Mouse (Mus musculus): ENCODE data around the gene U2surp. TPM values are rescaled to one million over a fixed set of nuclear protein-coding genes. Genes with fewer than 3 reads are reported as not detected.

The U2surp gene
- 63.7 and 66.6 TPM in 2 replicates for polyA plus RNA-seq (2021; fragmentation: Nextera tagmentation)
- long read RNA-seq, experiment 1, transcript U2surp-209 (28 exons, 3,111 nt), result major isoform, 9 of 92 reads
- long read RNA-seq, experiment 1, partial matches to known transcripts, result 59 of 92 reads
- long read RNA-seq, experiment 1, other reads (novel, unspliced or antisense), result 23 of 92 reads
- long read RNA-seq, experiment 2, partial matches to known transcripts, result 87 of 102 reads
- long read RNA-seq, experiment 2, other reads (novel, unspliced or antisense), result 15 of 102 reads

GRCm38 (mm10) chr9:95511472-95512330 is at the start of gene U2surp:
U2surp (minus strand) TSS chr9:95511996.

DNA sequence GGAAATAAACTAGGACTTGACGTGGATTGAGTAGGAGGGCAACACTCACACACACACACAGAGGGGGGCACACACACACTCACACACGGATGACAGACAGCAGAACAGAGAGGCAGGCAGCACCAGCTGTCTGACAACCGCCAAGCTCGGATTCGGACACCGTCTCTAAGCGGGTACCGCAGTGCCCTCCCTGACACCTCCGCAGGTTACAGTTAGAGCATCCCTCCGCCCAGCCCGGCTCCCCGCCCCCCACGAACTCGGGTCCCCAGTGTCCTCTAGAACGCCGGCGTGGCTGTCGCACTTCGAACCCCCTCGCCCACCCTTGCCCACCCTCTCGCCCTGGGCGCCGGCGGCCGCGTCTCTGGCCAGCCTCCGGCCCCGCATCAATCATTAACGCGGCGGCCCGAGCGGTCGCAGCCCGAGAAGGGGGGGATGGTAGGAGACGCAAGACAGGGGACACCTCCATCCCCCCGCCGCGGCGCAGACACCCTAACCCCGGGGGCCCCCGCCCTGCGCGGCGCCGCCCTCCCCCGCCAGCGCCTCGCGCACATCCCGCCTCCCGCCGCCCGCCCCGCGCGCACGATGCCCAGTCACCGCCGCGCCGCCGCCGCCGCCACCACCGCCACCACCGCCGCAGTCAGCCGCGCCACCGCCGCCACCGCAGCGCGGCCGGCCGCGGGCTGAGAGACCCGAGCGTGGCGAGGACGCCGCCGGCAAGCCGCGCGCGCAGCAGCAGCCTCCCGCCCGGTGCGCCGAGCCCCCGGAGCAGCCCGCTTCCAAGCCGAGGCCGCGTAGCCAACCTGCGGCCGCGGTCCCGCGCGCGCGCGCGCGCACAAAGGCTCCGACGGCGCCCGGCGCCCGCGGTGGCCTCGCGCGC is 47.5 kb upstream of the U2surp start, which contains the start of gene Paqr9:
TSS of gene Paqr9 (plus strand) at position 599 of the 877 bp plus-strand sequence.

Other genes starting within 250 kb of the U2surp start
- gene Chst2, start 105.3 kb downstream of the U2surp start, polyA plus RNA-seq (2021; fragmentation: Nextera tagmentation), result 71.2 and 74.6 TPM in 2 replicates
- 3.7 and 6.8 TPM in 2 replicates for gene Paqr9, start 47.7 kb upstream of the U2surp start, polyA plus RNA-seq (2021; fragmentation: Nextera tagmentation)
- 1.3 and 3.8 TPM in 2 replicates for gene Pcolce2, start 125.6 kb upstream of the U2surp start, polyA plus RNA-seq (2021; fragmentation: Nextera tagmentation)
- 3.7 and 8.5 TPM in 2 replicates for gene Trpc1, start 238.4 kb upstream of the U2surp start, polyA plus RNA-seq (2021; fragmentation: Nextera tagmentation)

Measured in left cerebral cortex, adult 6 months (tissue).